ENCODE assay signal across 23 mouse cellular contexts in the genomic region with DNA sequence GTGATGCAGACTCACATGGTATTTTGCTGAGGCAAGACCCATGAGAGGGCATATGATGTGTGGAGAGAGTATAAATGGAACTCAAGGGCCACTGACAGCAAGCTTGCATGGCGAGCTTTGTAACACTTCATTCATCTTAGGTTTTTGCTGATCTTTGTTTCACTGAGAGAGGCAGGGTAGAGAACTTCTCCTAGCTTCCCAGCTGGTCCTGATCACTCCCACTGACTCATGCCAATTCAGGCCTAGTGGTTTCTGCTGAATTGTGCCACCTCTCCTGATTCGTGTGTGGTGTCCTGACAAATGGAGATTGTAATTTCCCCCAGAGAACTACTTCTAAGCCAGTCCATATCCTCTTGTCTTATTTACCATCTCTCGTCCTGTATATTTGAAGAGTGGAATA.
DNase-seq lines count a peak whose midpoint lies in the region; ATAC-seq and TF ChIP-seq lines count a peak whose summit lies in the region.
"Had no signal": no experiment of that assay in that cellular context is flagged by ENCODE, and none has a peak within 500 bp of the region (broad histone marks: within the 10 kb centered on the region; RNA-seq: fewer than 3 reads in every experiment).

No protein-coding gene starts in this region.

- H3K4me1 ChIP-seq in lung, embryonic 14.5 days (ENCODE audit: insufficient read depth): no peaks in the 10 kb centered on the region
- H3K4me1 ChIP-seq in lung, adult 2 months (ENCODE audit: control insufficient read depth, insufficient read depth, low read length): no peaks in the 10 kb centered on the region
- H3K4me1 ChIP-seq in lung, embryonic 16.5 days (replicated peaks; ENCODE audit: control insufficient read depth, insufficient read depth, low read length): 0 out of 2 replicates have a peak, but pooled peaks cover 2% of the 10 kb centered on the region
- H3K4me1 ChIP-seq in hindbrain, embryonic 10.5 days (replicated peaks): no peaks in the 10 kb centered on the region
- H3K4me1 ChIP-seq: embryonic facial prominence, embryonic 15.5 days; forebrain, embryonic 10.5 days; heart, embryonic 10.5 days; heart, embryonic 15.5 days had no signal

- H3K9ac ChIP-seq in lung, embryonic 14.5 days: no peak overlapping the region
- no peak overlapping the region for H3K9ac ChIP-seq in lung, embryonic 16.5 days (ENCODE audit: low read length)
- H3K9ac ChIP-seq: embryonic facial prominence, embryonic 15.5 days; heart, embryonic 15.5 days; hindbrain, embryonic 14.5 days had no signal

- no peaks in the 10 kb centered on the region for H3K27me3 ChIP-seq in lung, embryonic 14.5 days (ENCODE audit: insufficient read depth, low read length)
- no peaks in the 10 kb centered on the region for H3K27me3 ChIP-seq in lung, embryonic 16.5 days (ENCODE audit: control insufficient read depth, insufficient read depth, low read depth, low read length)
- H3K27me3 ChIP-seq in hindbrain, embryonic 10.5 days (ENCODE audit: insufficient read depth, poor library complexity, severe bottlenecking): no peaks in the 10 kb centered on the region
- H3K27me3 ChIP-seq: CH12.LX; embryonic facial prominence, embryonic 15.5 days; heart, embryonic 15.5 days had no signal

- H3K36me3 ChIP-seq in lung, embryonic 14.5 days (ENCODE audit: insufficient read depth): no peaks in the 10 kb centered on the region
- H3K36me3 ChIP-seq in lung, embryonic 16.5 days (ENCODE audit: control insufficient read depth, insufficient read depth, low read length): no peaks in the 10 kb centered on the region
- H3K36me3 ChIP-seq in hindbrain, embryonic 10.5 days: no peaks in the 10 kb centered on the region
- H3K36me3 ChIP-seq: embryonic facial prominence, embryonic 15.5 days; forebrain, embryonic 10.5 days; heart, embryonic 10.5 days; heart, embryonic 15.5 days had no signal

- no peak overlapping the region for H3K4me3 ChIP-seq in lung, embryonic 14.5 days (ENCODE audit: low read depth, low read length)
- no peak overlapping the region for H3K4me3 ChIP-seq in lung, adult 2 months (replicated peaks; ENCODE audit: extremely low read depth, low read depth, low read length)
- no peak overlapping the region for H3K4me3 ChIP-seq in lung, embryonic 16.5 days (ENCODE audit: low read length)
- H3K4me3 ChIP-seq in hindbrain, embryonic 10.5 days: no peak overlapping the region
- H3K4me3 ChIP-seq: embryonic facial prominence, embryonic 15.5 days; erythroblast, embryonic 14.5 days; forebrain, embryonic 10.5 days; heart, embryonic 10.5 days; heart, embryonic 15.5 days had no signal

- no peak overlapping the region for H3K4me2 ChIP-seq in lung, embryonic 14.5 days
- no peak overlapping the region for H3K4me2 ChIP-seq in lung, embryonic 16.5 days (ENCODE audit: low read depth, low read length)
- H3K4me2 ChIP-seq: embryonic facial prominence, embryonic 15.5 days; heart, embryonic 15.5 days; hindbrain, embryonic 14.5 days had no signal

- ATAC-seq in lung, embryonic 14.5 days (ENCODE audit: insufficient read depth): peak; percentile 80
- peak; percentile 80 for ATAC-seq in lung, embryonic 16.5 days (ENCODE audit: low read depth)
- ATAC-seq: forebrain, embryonic 14.5 days had no signal

- DNase-seq in lung, embryonic 14.5 days: peak; percentile 73
- no peak for DNase-seq in lung, adult 2 months
- DNase-seq in lung, postnatal 25 days (ENCODE audit: low spot score): peak; percentile 41
- DNase-seq in liver: no peak
- no peak for DNase-seq in hindbrain, embryonic 10.5 days (ENCODE audit: low spot score)
- no peak for DNase-seq in left cerebral cortex, adult 8-10 months (ENCODE audit: low spot score in 2 of 2)
- DNase-seq: adrenal gland, adult 8-10 months; adrenal gland, postnatal 36 days; cerebellum, adult 2 months; cerebellum, postnatal 10 days; embryo, embryonic 11 days; gastrocnemius, postnatal 36 days; heart, adult 18-20 months; heart, postnatal 14 days had no signal

- no peaks in the 10 kb centered on the region for H3K9me3 ChIP-seq in lung, embryonic 14.5 days (ENCODE audit: low read depth, low read length)
- H3K9me3 ChIP-seq in lung, embryonic 16.5 days (ENCODE audit: control insufficient read depth, low read length): no peaks in the 10 kb centered on the region
- H3K9me3 ChIP-seq in hindbrain, embryonic 10.5 days: no peaks in the 10 kb centered on the region
- H3K9me3 ChIP-seq: embryonic facial prominence, embryonic 15.5 days; forebrain, embryonic 10.5 days; heart, embryonic 10.5 days; heart, embryonic 15.5 days had no signal

- 0 out of 2 replicates have a peak overlapping the region, but pooled peaks have one; percentile 4 for H3K27ac ChIP-seq in lung, embryonic 14.5 days (ENCODE audit: low read depth)
- H3K27ac ChIP-seq in lung, embryonic 16.5 days (ENCODE audit: low read length): peak overlapping the region; percentile 31; the same call in 1 of the 2 replicates
- H3K27ac ChIP-seq in hindbrain, embryonic 10.5 days: no peak overlapping the region
- H3K27ac ChIP-seq: embryonic facial prominence, embryonic 15.5 days; forebrain, embryonic 10.5 days; heart, embryonic 10.5 days; heart, embryonic 15.5 days; hindbrain, embryonic 14.5 days had no signal

- TF ChIP-seq CTCF in lung, embryonic 14.5 days (IDR thresholded peaks at IDR 0.05; ENCODE audit: low read depth): no peak
- TF ChIP-seq CTCF in lung, adult 2 months (IDR thresholded peaks at IDR 0.05; ENCODE audit: insufficient read depth, low read length): no peak

- 32% methylated on average over 3 of the region's 3 CpGs for WGBS in lung, embryonic 14.5 days
- 61% methylated on average over 3 of the region's 3 CpGs for WGBS in lung, adult 2 months
- WGBS in lung, embryonic 16.5 days: 32% methylated on average over 3 of the region's 3 CpGs
- 88% methylated on average over 3 of the region's 3 CpGs for WGBS in hindbrain, embryonic 10.5 days

- no peak for TF ChIP-seq POLR2A in lung, adult 2 months (IDR thresholded peaks at IDR 0.05; ENCODE audit: borderline replicate concordance, extremely low read depth, low read depth, low read length)

Comparison
In these comparisons a context has a peak if more than half of its experiments do, and no peak if none do; other contexts are left out.
1. DNase-seq: peak in lung, embryonic 14.5 days (single experiment) and lung, postnatal 25 days (single experiment); none in lung, adult 2 months (single experiment), liver (single experiment), hindbrain, embryonic 10.5 days (single experiment) and left cerebral cortex, adult 8-10 months (0 of 2).